Mouse (Mus musculus): ENCODE results near the gene Serpine3. TPM values are rescaled to one million over a fixed set of nuclear protein-coding genes. Genes with fewer than 3 reads are reported as not detected.

Gene Serpine3
- polyA plus RNA-seq, 1 experiment from 2014 or later, result not detected

DNA sequence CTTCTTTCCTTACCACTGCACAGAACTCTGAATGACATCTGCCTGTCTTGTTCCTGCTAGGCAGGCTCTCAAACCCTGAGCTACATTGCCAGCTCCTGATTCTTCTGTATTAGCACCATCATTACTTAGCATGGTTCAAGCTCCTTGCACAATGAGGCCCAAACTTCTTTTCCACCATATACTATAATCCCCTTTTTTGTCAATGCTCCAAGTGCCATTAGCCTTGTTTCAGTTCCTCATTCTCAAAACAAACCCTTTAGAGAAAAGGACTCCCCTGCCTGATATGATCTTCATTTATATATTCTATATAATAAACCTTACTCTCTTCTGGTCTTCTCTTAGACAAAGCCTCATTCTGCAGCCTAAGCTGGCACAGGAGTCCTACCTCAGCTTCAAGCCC, 61.1 kb downstream of the Serpine3 start:
- H3K4me1 ChIP-seq (ENCODE audit: insufficient read depth, low read depth, low read length), result no peaks in the 10 kb centered on the region
- no peak overlapping the region for H3K4me3 ChIP-seq (ENCODE audit: low read depth, low read length)
- ATAC-seq, result no peak
- DNase-seq (ENCODE audit: low spot score), result no peak
- no peaks in the 10 kb centered on the region for H3K27me3 ChIP-seq (replicated peaks; ENCODE audit: insufficient read depth, low read length)
- no peak overlapping the region for H3K27ac ChIP-seq (ENCODE audit: low read length)
- no peak overlapping the region for H3K4me2 ChIP-seq (replicated peaks; ENCODE audit: low read depth, low read length)
- TF ChIP-seq EP300 (IDR thresholded peaks at IDR 0.05), result no peak
- no peak for TF ChIP-seq CTCF (IDR thresholded peaks at IDR 0.05)
- H3K9me3 ChIP-seq (ENCODE audit: low read length), result no peaks in the 10 kb centered on the region
- H3K9ac ChIP-seq (replicated peaks; ENCODE audit: low read depth), result no peak overlapping the region
- no peaks in the 10 kb centered on the region for H3K36me3 ChIP-seq (ENCODE audit: insufficient read depth, low read length)

DNA sequence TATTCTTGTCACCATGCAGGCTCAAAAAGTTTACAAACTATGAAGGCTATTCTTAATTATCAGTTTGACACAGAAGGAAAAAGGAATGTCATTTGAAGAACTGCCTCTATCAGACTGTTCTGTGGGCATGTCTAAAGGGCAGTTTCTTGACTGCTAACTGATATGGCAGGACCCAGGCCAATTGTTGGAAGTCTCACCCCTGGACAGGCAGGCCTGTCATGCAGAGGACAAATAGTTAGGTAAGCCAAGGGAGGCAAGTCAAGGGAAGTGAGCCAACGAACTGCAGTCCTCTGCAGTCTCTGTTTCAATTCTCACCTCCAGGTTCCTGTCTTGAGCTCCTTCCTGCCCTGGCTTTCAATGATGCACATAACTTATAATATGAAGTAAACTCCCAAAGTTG, 68.4 kb downstream of the Serpine3 start:
- Histone ChIP-seq H3K27me3 (replicated peaks; ENCODE audit: insufficient read depth, low read length) (no peaks in the 10 kb centered on the region), H3K36me3 (ENCODE audit: insufficient read depth, low read length) (0 out of 2 replicates have a peak, but pooled peaks cover 3% of the 10 kb centered on the region), H3K9me3 (ENCODE audit: low read length) (no peaks in the 10 kb centered on the region), H3K4me2 (replicated peaks; ENCODE audit: low read depth, low read length) (no peak overlapping the region), H3K9ac (replicated peaks; ENCODE audit: low read depth) (no peak overlapping the region), H3K4me3 (ENCODE audit: low read depth, low read length) (no peak overlapping the region), H3K4me1 (ENCODE audit: insufficient read depth, low read depth, low read length) (no peaks in the 10 kb centered on the region), H3K27ac (ENCODE audit: low read length) (no peak overlapping the region)
- TF ChIP-seq CTCF (IDR thresholded peaks at IDR 0.05) (no peak), EP300 (IDR thresholded peaks at IDR 0.05) (no peak)
- no peak for ATAC-seq
- 54% methylated on average over 1 of the region's 1 CpGs for WGBS
- no peak for DNase-seq (ENCODE audit: low spot score)

DNA sequence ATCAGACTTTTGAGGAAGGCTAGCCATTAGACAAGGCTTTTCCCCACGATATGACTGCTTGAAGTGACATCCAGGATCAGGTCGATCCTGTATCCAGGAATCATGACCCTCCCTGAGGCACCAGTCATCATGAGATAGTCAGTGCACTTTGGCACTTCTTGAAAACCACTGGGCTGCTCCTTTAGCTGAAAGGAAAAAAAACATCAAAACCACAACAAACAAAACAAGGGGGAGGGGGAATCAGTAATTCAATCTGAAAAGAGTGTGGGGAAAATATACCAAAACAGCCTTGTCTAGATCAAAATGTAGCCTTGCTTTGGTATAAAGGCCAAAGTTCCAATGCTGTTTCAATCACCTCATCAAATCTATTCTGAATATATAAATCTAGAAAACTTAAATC, 70.2 kb downstream of the Serpine3 start:
- no peak overlapping the region for H3K9ac ChIP-seq (replicated peaks; ENCODE audit: low read depth)
- DNase-seq (ENCODE audit: low spot score) (no peak), ATAC-seq (no peak)
- H3K4me2 ChIP-seq (replicated peaks; ENCODE audit: low read depth, low read length), result no peak overlapping the region
- H3K36me3 ChIP-seq (ENCODE audit: insufficient read depth, low read length), result 0 out of 2 replicates have a peak, but pooled peaks cover 3% of the 10 kb centered on the region
- no peaks in the 10 kb centered on the region for H3K4me1 ChIP-seq (ENCODE audit: insufficient read depth, low read depth, low read length)
- H3K4me3 ChIP-seq (ENCODE audit: low read depth, low read length), result no peak overlapping the region
- H3K27ac ChIP-seq (ENCODE audit: low read length), result no peak overlapping the region
- H3K9me3 ChIP-seq (ENCODE audit: low read length), result no peaks in the 10 kb centered on the region
- H3K27me3 ChIP-seq (replicated peaks; ENCODE audit: insufficient read depth, low read length), result no peaks in the 10 kb centered on the region
- no peak for TF ChIP-seq EP300 (IDR thresholded peaks at IDR 0.05)
- TF ChIP-seq CTCF (IDR thresholded peaks at IDR 0.05), result no peak
- WGBS, result 83% methylated on average over 2 of the region's 2 CpGs

DNA sequence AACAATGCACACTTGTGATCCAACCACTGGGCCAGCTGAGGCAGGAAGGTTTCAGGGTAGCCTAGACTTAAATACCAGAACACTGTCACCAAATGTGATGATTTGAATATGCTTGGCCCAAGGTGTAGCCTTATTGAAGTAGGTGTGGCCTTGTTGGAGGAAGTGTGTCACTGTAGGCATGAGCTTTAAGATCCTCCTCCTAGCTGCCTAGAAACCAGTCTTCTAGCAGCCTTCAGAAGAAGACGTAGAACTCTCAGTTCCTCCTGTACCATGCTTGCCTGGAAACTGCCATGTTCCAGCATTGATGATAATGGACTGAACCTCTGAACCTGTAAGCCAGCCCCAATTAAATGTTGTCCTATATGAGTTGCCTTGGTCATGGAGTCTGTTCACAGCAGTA, 72.2 kb downstream of the Serpine3 start:
- Histone ChIP-seq H3K36me3 (ENCODE audit: insufficient read depth, low read length) (0 out of 2 replicates have a peak, but pooled peaks cover 3% of the 10 kb centered on the region), H3K27me3 (replicated peaks; ENCODE audit: insufficient read depth, low read length) (no peaks in the 10 kb centered on the region), H3K27ac (ENCODE audit: low read length) (no peak overlapping the region), H3K4me2 (replicated peaks; ENCODE audit: low read depth, low read length) (no peak overlapping the region), H3K4me1 (ENCODE audit: insufficient read depth, low read depth, low read length) (no peaks in the 10 kb centered on the region), H3K9me3 (ENCODE audit: low read length) (no peaks in the 10 kb centered on the region), H3K4me3 (ENCODE audit: low read depth, low read length) (no peak overlapping the region), H3K9ac (replicated peaks; ENCODE audit: low read depth) (no peak overlapping the region)
- 87% methylated on average over 1 of the region's 1 CpGs for WGBS
- TF ChIP-seq EP300 (IDR thresholded peaks at IDR 0.05), result no peak
- no peak for TF ChIP-seq CTCF (IDR thresholded peaks at IDR 0.05)
- ATAC-seq (no peak), DNase-seq (ENCODE audit: low spot score) (no peak)

Other genes starting within 250 kb of the Serpine3 start
- gene Gucy1b2, start 207.4 kb upstream of the Serpine3 start, polyA plus RNA-seq (2015; fragmentation: Nextera tagmentation; extraction: Ambion mirVana), result 0.14 and 0.17 TPM in 2 replicates
- 9.4 and 10.2 TPM in 2 replicates for gene Fam124a, start 107.9 kb upstream of the Serpine3 start, polyA plus RNA-seq (2015; fragmentation: Nextera tagmentation; extraction: Ambion mirVana)
- gene Gm4131, start 96.7 kb upstream of the Serpine3 start, polyA plus RNA-seq (2015; fragmentation: Nextera tagmentation; extraction: Ambion mirVana), result not detected in 2 replicates
- 9.8 and 11.5 TPM in 2 replicates for gene Ints6, start 97.5 kb downstream of the Serpine3 start, polyA plus RNA-seq (2015; fragmentation: Nextera tagmentation; extraction: Ambion mirVana)
- gene Wdfy2, start 174.0 kb downstream of the Serpine3 start, polyA plus RNA-seq (2015; fragmentation: Nextera tagmentation; extraction: Ambion mirVana), result 3.4 and 3.5 TPM in 2 replicates

Data from lung, postnatal 0 days (tissue).